Mouse (Mus musculus): ENCODE results near the gene Isg15.

DNA sequence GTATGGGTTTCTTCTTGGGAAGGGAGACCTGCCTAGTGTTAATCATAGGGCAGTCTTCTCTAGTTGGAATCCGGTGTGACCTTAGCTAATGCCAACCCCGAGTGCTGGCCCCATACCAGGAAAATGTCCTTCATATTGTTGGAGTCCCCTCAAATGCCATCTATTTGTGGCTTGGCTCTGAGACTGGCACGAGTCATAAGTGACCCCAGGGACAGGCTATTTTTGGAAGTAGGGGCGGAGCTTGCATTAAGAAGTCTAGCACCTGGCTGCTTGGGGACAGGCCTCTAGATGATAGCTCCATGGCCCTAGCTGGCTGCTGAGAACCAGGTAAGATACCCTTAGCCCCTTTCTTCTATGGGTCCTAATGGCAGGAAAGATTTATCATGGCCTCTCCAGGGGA, 15.0 kb upstream of the Isg15 start, which contains the start of gene Perm1:
- TF ChIP-seq CTCF (conservative IDR thresholded peaks at IDR 0.05; ENCODE audit: low read length) (no peak), NANOG (IDR thresholded peaks at IDR 0.05; ENCODE audit: borderline replicate concordance, low read length) (no peak), POU5F1 (IDR thresholded peaks at IDR 0.05; ENCODE audit: borderline replicate concordance, low read length) (no peak)

All from E14TG2a.4 (cell line).